Mouse (Mus musculus) G1E (cell line): Measurements from ENCODE around the gene Ttc28.

Experiments
- CTCF ChIP-seq: IDR thresholded peaks from 2 replicates; pipeline ENCODE4 v1.5.1; 2012; ENCODE audit warnings: low read depth, low read length, inconsistent platforms, mixed read lengths
- GATA1 ChIP-seq: IDR thresholded peaks from 2 replicates; pipeline ENCODE4 v1.6.1; 2012; ENCODE audit warnings: borderline replicate concordance, low read length, inconsistent platforms, mixed read lengths
- GATA2 ChIP-seq: IDR thresholded peaks from 2 replicates; pipeline ENCODE4 v1.6.1; 2012; ENCODE audit warnings: low read depth, low read length, inconsistent platforms, borderline replicate concordance
- POLR2AphosphoS5 ChIP-seq: IDR thresholded peaks from 2 replicates; pipeline ENCODE4 v1.6.1; 2012; ENCODE audit warnings: low read depth, low read length, inconsistent platforms; ENCODE audit not compliant: insufficient replicate concordance

DNA sequence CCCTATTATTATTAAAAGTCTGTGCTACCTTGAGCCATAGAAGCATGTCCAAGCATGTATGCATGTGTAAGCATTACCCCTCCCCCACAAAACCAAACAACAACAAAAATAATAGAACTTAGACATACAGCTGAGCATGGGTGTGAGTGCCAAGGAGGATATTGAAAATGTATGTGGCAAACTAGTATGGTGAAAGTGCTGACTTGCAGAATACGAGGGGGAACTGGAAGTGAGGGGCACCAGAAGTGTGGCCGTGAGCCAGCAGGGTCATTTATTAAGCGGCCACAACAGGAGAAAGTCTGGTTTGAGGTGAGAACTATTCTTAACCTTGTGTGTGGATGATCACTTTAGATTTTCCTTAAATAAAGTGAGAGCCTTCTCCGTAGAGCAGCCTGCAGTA is 148.7 kb downstream of the Ttc28 start:
- TF ChIP-seq CTCF (no peak), GATA1 (no peak), POLR2AphosphoS5 (no peak), GATA2 (no peak)
